Mouse (Mus musculus) ES-E14 (cell line): ENCODE results near the gene Olfr522. TPM values are rescaled to one million over a fixed set of nuclear protein-coding genes. Genes with fewer than 3 reads are reported as not detected.

Experiments used
- DNase-seq: peaks from one replicate; pipeline ENCODE4 v3.0.0-alpha.2; 2013; ENCODE audit warnings: low read depth, low spot score
- H3K27ac ChIP-seq: 2 replicates; pipeline ENCODE4 v1.5.1; 2012; ENCODE audit warnings: low read depth, mild to moderate bottlenecking, low read length, moderate library complexity, mixed read lengths; ENCODE audit not compliant: poor library complexity, insufficient read depth, severe bottlenecking
- H3K36me3 ChIP-seq: 2 replicates; pipeline ENCODE4 v1.6.1; 2012; ENCODE audit warnings: mild to moderate bottlenecking, low read length, moderate library complexity, mixed read lengths; ENCODE audit not compliant: control insufficient read depth, poor library complexity, insufficient read depth, severe bottlenecking
- H3K4me1 ChIP-seq, 2 experiments: fragments of 150-350 bp in 1 of 2; sonication (generic) in 1 of 2; 2 replicates each; pipeline ENCODE4 v1.6.1; 2012; ENCODE audit warnings: low read length in 2 of 2, mild to moderate bottlenecking in 1 of 2, mixed read lengths in 1 of 2; ENCODE audit not compliant: control insufficient read depth in 2 of 2, insufficient read depth in 2 of 2, poor library complexity in 1 of 2
- H3K4me3 ChIP-seq, 2 experiments: fragments of 150-350 bp in 1 of 2; sonication (generic) in 1 of 2; 2 replicates each; pipeline ENCODE4 v1.5.1; 2012; ENCODE audit warnings: low read length in 2 of 2, low read depth in 1 of 2, mild to moderate bottlenecking in 1 of 2, mixed read lengths in 1 of 2; ENCODE audit not compliant: insufficient read depth in 1 of 2, poor library complexity in 1 of 2, severe bottlenecking in 1 of 2
- H3K9ac ChIP-seq: 2 replicates; pipeline ENCODE4 v1.6.1; 2012; ENCODE audit warnings: low read depth, mild to moderate bottlenecking, low read length, mixed read lengths; ENCODE audit not compliant: poor library complexity, insufficient read depth, severe bottlenecking
- H3K9me3 ChIP-seq: fragments of 150-350 bp; sonication (generic); 2 replicates; pipeline ENCODE4 v1.6.1; 2012; ENCODE audit warnings: low read depth, mild to moderate bottlenecking, low read length; ENCODE audit not compliant: control insufficient read depth, insufficient read depth
- CHD2 ChIP-seq: IDR thresholded peaks from 2 replicates; pipeline ENCODE4 v1.6.1; 2014; ENCODE audit warnings: mild to moderate bottlenecking, low read depth, low read length, inconsistent platforms
- HCFC1 ChIP-seq: IDR thresholded peaks from 2 replicates; pipeline ENCODE4 v1.6.1; 2012; ENCODE audit warnings: low read length, inconsistent platforms, borderline replicate concordance; ENCODE audit not compliant: insufficient read depth
- MAFK ChIP-seq: IDR thresholded peaks from 2 replicates; pipeline ENCODE4 v1.6.1; 2014; ENCODE audit warnings: mild to moderate bottlenecking, low read depth, low read length, inconsistent platforms; ENCODE audit not compliant: insufficient read depth
- ZC3H11A ChIP-seq: IDR thresholded peaks from 2 replicates; pipeline ENCODE4 v1.6.1; 2012; ENCODE audit warnings: low read depth, mild to moderate bottlenecking, inconsistent platforms, low read length, borderline replicate concordance
- ZNF384 ChIP-seq: IDR thresholded peaks from 2 replicates; pipeline ENCODE4 v1.6.1; 2012; ENCODE audit warnings: low read depth, low read length, inconsistent platforms
- in situ Hi-C, 2 experiments: fragments of 600-800 bp; cut with MboI; formaldehyde crosslinking; loops; one replicate each; pipeline ENCODE4 v1.15.1; 2025; ENCODE audit warnings: low sequenced_read_pairs in 2 of 2, inconsistent platforms in 1 of 2; ENCODE audit not compliant: unreplicated experiment in 2 of 2
- total RNA-seq: library from RNA; depleted of rRNA; stranded (reverse); fragments of 300-350 nt; gene quantifications from 2 replicates; pipeline ENCODE4 v1.2.3, GENCODE M21; 2012

Gene Olfr522
- total RNA-seq, 1 experiment = not detected

GRCm38 (mm10) chr7:140154218-140154927 is 10.2 kb downstream of the Olfr522 start, which contains the start of gene Sprn:
Gene Sprn (minus strand): TSS chr7:140154877.
- no peak within 1 kb of the TSS for H3K9ac ChIP-seq
- in situ Hi-C loops = no loop called here

DNA sequence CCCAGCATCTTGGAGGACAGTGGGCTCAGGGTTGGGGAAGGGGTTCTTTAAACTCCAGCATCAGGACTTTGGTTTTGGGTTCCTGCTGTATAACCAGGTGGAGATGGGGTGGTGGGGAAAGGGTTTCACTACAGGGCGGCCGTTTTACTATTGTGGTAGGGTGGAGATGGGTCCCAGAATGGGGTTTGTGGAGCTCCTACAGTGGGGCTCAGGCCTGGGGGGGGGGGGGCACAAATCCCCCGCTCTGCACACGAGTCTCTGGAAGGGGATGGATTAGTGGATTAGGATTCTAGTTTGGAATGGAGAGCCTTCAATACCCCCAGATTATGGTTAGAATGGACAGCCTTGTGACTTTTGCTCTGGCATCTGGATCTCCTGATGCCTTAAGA is 10.7 kb downstream of the Olfr522 start:
- peaks cover 8% of the 10 kb centered on the region; the same call in 1 of the 2 replicates for H3K36me3 ChIP-seq
- H3K4me3 ChIP-seq = peak overlapping the region; percentile 58 to 63; a peak in 3 of 4 replicates
- no peak for TF ChIP-seq MAFK
- no peak for TF ChIP-seq ZC3H11A
- TF ChIP-seq ZNF384 = no peak
- no peak for TF ChIP-seq HCFC1
- TF ChIP-seq CHD2 = no peak
- in situ Hi-C loops = no loop called here
- no peak overlapping the region for H3K27ac ChIP-seq
- no peak overlapping the region for H3K9ac ChIP-seq
- H3K4me1 ChIP-seq = peaks cover 0 to 9% of the 10 kb centered on the region in 2 experiments; a peak in 1 of 4 replicates
- no peak for DNase-seq
- H3K9me3 ChIP-seq = no peaks in the 10 kb centered on the region

More at GRCm38 (mm10) chr7:140154218-140154927, 10.2 kb downstream of the Olfr522 start, which contains the start of gene Sprn:
- H3K36me3 ChIP-seq = peaks cover 8% of the 10 kb centered on the region; the same call in 1 of the 2 replicates
- peak within 1 kb of the TSS; percentile 10 to 58 for H3K4me3 ChIP-seq
- H3K4me1 ChIP-seq = peaks cover 0 to 9% of the 10 kb centered on the region in 2 experiments; a peak in 1 of 4 replicates
- H3K27ac ChIP-seq = no peak within 1 kb of the TSS
- no peak for DNase-seq
- H3K9me3 ChIP-seq = no peaks in the 10 kb centered on the region
- TF ChIP-seq HCFC1 = no peak
- TF ChIP-seq ZC3H11A = no peak
- TF ChIP-seq MAFK = no peak
- TF ChIP-seq CHD2 = no peak

GRCm38 (mm10) chr7:140153383-140153782 is 11.2 kb downstream of the Olfr522 start:
- no peak for DNase-seq
- Histone ChIP-seq H3K9me3 (no peaks in the 10 kb centered on the region), H3K9ac (peak overlapping the region; percentile 66), H3K4me1 (peaks cover 0 to 9% of the 10 kb centered on the region in 2 experiments; a peak in 1 of 4 replicates), H3K27ac (no peak overlapping the region), H3K4me3 (peak overlapping the region; percentile 58 to 63), H3K36me3 (peaks cover 8% of the 10 kb centered on the region; the same call in 1 of the 2 replicates)
- in situ Hi-C loops = no loop called here
- no peak for TF ChIP-seq MAFK
- TF ChIP-seq CHD2 = no peak
- TF ChIP-seq HCFC1 = no peak
- no peak for TF ChIP-seq ZC3H11A
- TF ChIP-seq ZNF384 = no peak

DNA sequence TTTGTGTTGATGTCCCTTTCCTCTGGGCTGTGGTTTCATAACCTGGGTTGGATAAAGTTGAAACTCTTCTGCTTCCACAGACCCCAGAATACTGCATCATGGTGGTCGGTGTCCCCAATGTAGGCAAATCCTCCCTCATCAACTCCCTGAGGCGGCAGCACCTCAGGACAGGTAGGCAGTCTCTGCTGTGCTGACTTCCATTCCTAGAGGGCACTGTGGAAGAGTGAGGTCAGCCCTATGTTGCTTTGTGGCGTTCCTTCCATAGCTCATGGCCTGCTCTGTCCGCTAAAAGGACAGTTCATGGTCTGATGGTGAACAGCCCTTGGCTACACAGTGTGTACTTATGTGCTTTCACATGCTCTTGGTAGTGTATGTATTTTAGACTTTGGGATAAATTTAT is 20.0 kb downstream of the Olfr522 start:
- TF ChIP-seq ZNF384 (no peak), ZC3H11A (no peak), HCFC1 (no peak), CHD2 (no peak), MAFK (no peak)
- in situ Hi-C loops = loop anchor here in 1 of 2 experiments (5.0 kb wide), 1 partner anchor 62 kb away; the partner anchor contains the start of gene Caly
- Histone ChIP-seq H3K27ac (no peak overlapping the region), H3K36me3 (peaks cover 8% of the 10 kb centered on the region; the same call in 1 of the 2 replicates), H3K9ac (no peak overlapping the region), H3K4me3 (no peak overlapping the region), H3K4me1 (no peaks in the 10 kb centered on the region), H3K9me3 (no peaks in the 10 kb centered on the region)
- DNase-seq = no peak
